Mouse (Mus musculus) MEL (cell line): ENCODE data around the gene Prkag2. TPM values are rescaled to one million over a fixed set of nuclear protein-coding genes. Genes with fewer than 3 reads are reported as not detected.

Source experiments
- DNase-seq: peaks from one replicate; pipeline ENCODE4 v3.0.0; 2011; ENCODE audit warnings: low read depth, low spot score
- H3K27ac ChIP-seq: 2 replicates; pipeline ENCODE4 v1.5.1; 2012; ENCODE audit warnings: low read depth, mild to moderate bottlenecking, control low read depth, low read length, moderate library complexity; ENCODE audit not compliant: control insufficient read depth
- H3K27me3 ChIP-seq, 2 experiments: fragments of 150-350 bp in 1 of 2; sonication (generic) in 1 of 2; 2 replicates each; pipeline ENCODE4 v1.6.1; 2012; ENCODE audit warnings: low read length in 2 of 2, mild to moderate bottlenecking in 2 of 2, improper control_type of control experiment in 1 of 2, moderate library complexity in 1 of 2; ENCODE audit not compliant: insufficient read depth in 2 of 2, control insufficient read depth in 1 of 2
- H3K36me3 ChIP-seq, 2 experiments: 2 replicates each; pipeline ENCODE4 v1.6.1; 2012 to 2014; ENCODE audit warnings: low read length in 2 of 2, improper control_type of control experiment in 1 of 2, inconsistent platforms in 1 of 2, mild to moderate bottlenecking in 1 of 2; ENCODE audit not compliant: insufficient read depth in 2 of 2, control insufficient read depth in 1 of 2
- H3K4me1 ChIP-seq, 2 experiments: fragments of 150-350 bp in 1 of 2; sonication (generic) in 1 of 2; 2 replicates each; pipeline ENCODE4 v1.6.1; 2012; ENCODE audit warnings: low read length in 2 of 2, improper control_type of control experiment in 1 of 2, mild to moderate bottlenecking in 1 of 2; ENCODE audit not compliant: insufficient read depth in 2 of 2, control insufficient read depth in 1 of 2
- H3K4me3 ChIP-seq, 2 experiments: fragments of 150-350 bp in 1 of 2; sonication (generic) in 1 of 2; 2 replicates each; pipeline ENCODE4 v1.5.1; 2012; ENCODE audit warnings: low read depth in 2 of 2, low read length in 2 of 2, mild to moderate bottlenecking in 2 of 2, moderate library complexity in 2 of 2, control low read depth in 1 of 2, improper control_type of control experiment in 1 of 2; ENCODE audit not compliant: control insufficient read depth in 1 of 2, insufficient read depth in 1 of 2
- H3K79me2 ChIP-seq: 2 replicates; pipeline ENCODE4 v1.6.1; 2012; ENCODE audit warnings: mild to moderate bottlenecking, low read length, moderate library complexity; ENCODE audit not compliant: control insufficient read depth, poor library complexity, insufficient read depth
- H3K9ac ChIP-seq: 2 replicates; pipeline ENCODE4 v1.6.1; 2012; ENCODE audit warnings: low read depth, mild to moderate bottlenecking, control low read depth, low read length, moderate library complexity; ENCODE audit not compliant: control insufficient read depth, poor library complexity, severe bottlenecking
- H3K9me3 ChIP-seq: fragments of 150-350 bp; sonication (generic); replicated peaks from 2 replicates; pipeline ENCODE4 v1.6.1; 2012; ENCODE audit warnings: mild to moderate bottlenecking, low read length, improper control_type of control experiment, moderate library complexity; ENCODE audit not compliant: insufficient read depth
- BHLHE40 ChIP-seq: IDR thresholded peaks from 2 replicates; pipeline ENCODE4 v1.6.1; 2012; ENCODE audit warnings: low read depth, mild to moderate bottlenecking, inconsistent platforms, low read length, improper control_type of control experiment, borderline replicate concordance
- CHD2 ChIP-seq: IDR thresholded peaks from 2 replicates; pipeline ENCODE4 v1.6.1; 2011; ENCODE audit warnings: low read length, improper control_type of control experiment
- CTCF ChIP-seq, 3 experiments: IDR thresholded peaks in 2 of 3; conservative IDR thresholded peaks in 1 of 3; 2 replicates each; pipeline ENCODE4 v1.5.1; 2011 to 2012; ENCODE audit warnings: low read length in 3 of 3, low read depth in 2 of 3, mild to moderate bottlenecking in 2 of 3, improper control_type of control experiment in 1 of 3, inconsistent platforms in 1 of 3, mixed read lengths in 1 of 3, moderate library complexity in 1 of 3; ENCODE audit not compliant: control insufficient read depth in 1 of 3, insufficient read depth in 1 of 3, poor library complexity in 1 of 3, severe bottlenecking in 1 of 3
- E2F4 ChIP-seq: IDR thresholded peaks from 2 replicates; pipeline ENCODE4 v1.6.1; 2011; ENCODE audit warnings: low read depth, low read length, improper control_type of control experiment, borderline replicate concordance
- ELF1 ChIP-seq: IDR thresholded peaks from 2 replicates; pipeline ENCODE4 v1.6.1; 2014; ENCODE audit warnings: low read depth, mild to moderate bottlenecking, inconsistent platforms, low read length, improper control_type of control experiment, moderate library complexity
- ETS1 ChIP-seq: IDR thresholded peaks from 2 replicates; pipeline ENCODE4 v1.6.1; 2012; ENCODE audit warnings: low read depth, mild to moderate bottlenecking, inconsistent platforms, low read length, improper control_type of control experiment, moderate library complexity
- GATA1 ChIP-seq: IDR thresholded peaks from 2 replicates; pipeline ENCODE4 v1.6.1; 2011; ENCODE audit warnings: low read depth, low read length, improper control_type of control experiment
- JUND ChIP-seq: IDR thresholded peaks from 2 replicates; pipeline ENCODE4 v1.6.1; 2011; ENCODE audit warnings: low read depth, mild to moderate bottlenecking, improper control_type of control experiment, low read length
- MAFK ChIP-seq: IDR thresholded peaks from 2 replicates; pipeline ENCODE4 v1.6.1; 2011; ENCODE audit warnings: low read depth, mild to moderate bottlenecking, low read length, improper control_type of control experiment, borderline replicate concordance
- MAZ ChIP-seq: IDR thresholded peaks from 2 replicates; pipeline ENCODE4 v1.6.1; 2012; ENCODE audit warnings: low read depth, mild to moderate bottlenecking, inconsistent platforms, low read length, improper control_type of control experiment
- MEF2A ChIP-seq: IDR thresholded peaks from 2 replicates; pipeline ENCODE4 v1.6.1; 2014; ENCODE audit warnings: low read depth, mild to moderate bottlenecking, inconsistent platforms, low read length, improper control_type of control experiment; ENCODE audit not compliant: poor library complexity, insufficient replicate concordance, severe bottlenecking; ENCODE audit errors: extremely low read depth
- MYB ChIP-seq: IDR thresholded peaks from 2 replicates; pipeline ENCODE4 v1.6.1; 2011; ENCODE audit warnings: mild to moderate bottlenecking, low read depth, low read length, improper control_type of control experiment
- NELFE ChIP-seq: IDR thresholded peaks from 2 replicates; pipeline ENCODE4 v1.6.1; 2011; ENCODE audit warnings: low read depth, low read length, improper control_type of control experiment
- NRF1 ChIP-seq: IDR thresholded peaks from 2 replicates; pipeline ENCODE4 v1.6.1; 2014; ENCODE audit warnings: low read depth, mild to moderate bottlenecking, inconsistent platforms, low read length, improper control_type of control experiment, moderate library complexity; ENCODE audit not compliant: poor library complexity, insufficient read depth, severe bottlenecking
- POLR2A ChIP-seq, 2 experiments: IDR thresholded peaks; 2 replicates each; pipeline ENCODE4 v1.6.1; 2011 to 2012; ENCODE audit warnings: low read length in 2 of 2, mild to moderate bottlenecking in 2 of 2, control low read depth in 1 of 2, improper control_type of control experiment in 1 of 2, low read depth in 1 of 2, moderate library complexity in 1 of 2; ENCODE audit not compliant: control insufficient read depth in 1 of 2, insufficient read depth in 1 of 2, poor library complexity in 1 of 2
- POLR2AphosphoS2 ChIP-seq: IDR thresholded peaks from 2 replicates; pipeline ENCODE4 v1.6.1; 2011; ENCODE audit warnings: low read length, improper control_type of control experiment
- RCOR1 ChIP-seq: IDR thresholded peaks from 2 replicates; pipeline ENCODE4 v1.6.1; 2012; ENCODE audit warnings: low read depth, mild to moderate bottlenecking, inconsistent platforms, low read length, improper control_type of control experiment
- SIN3A ChIP-seq: IDR thresholded peaks from 2 replicates; pipeline ENCODE4 v1.6.1; 2012; ENCODE audit warnings: low read length, improper control_type of control experiment, inconsistent platforms
- TAL1 ChIP-seq: IDR thresholded peaks from 2 replicates; pipeline ENCODE4 v1.6.1; 2012; ENCODE audit warnings: mild to moderate bottlenecking, inconsistent platforms, low read length, moderate library complexity, mixed read lengths
- TCF12 ChIP-seq: IDR thresholded peaks from 2 replicates; pipeline ENCODE4 v1.6.1; 2014; ENCODE audit warnings: low read depth, mild to moderate bottlenecking, inconsistent platforms, low read length, improper control_type of control experiment, moderate library complexity
- UBTF ChIP-seq: IDR thresholded peaks from 2 replicates; pipeline ENCODE4 v1.6.1; 2012; ENCODE audit warnings: low read depth, mild to moderate bottlenecking, inconsistent platforms, low read length, improper control_type of control experiment, moderate library complexity, borderline replicate concordance; ENCODE audit not compliant: insufficient read depth
- ZC3H11A ChIP-seq: IDR thresholded peaks from 2 replicates; pipeline ENCODE4 v1.6.1; 2012; ENCODE audit warnings: low read depth, mild to moderate bottlenecking, inconsistent platforms, low read length, improper control_type of control experiment
- ZKSCAN1 ChIP-seq: IDR thresholded peaks from 2 replicates; pipeline ENCODE4 v1.6.1; 2012; ENCODE audit warnings: low read depth, mild to moderate bottlenecking, inconsistent platforms, low read length, improper control_type of control experiment, moderate library complexity
- polyA plus RNA-seq, 2 experiments: library from polyadenylated mRNA; stranded (reverse) in 1 of 2; unstranded in 1 of 2; fragments of >175 nt in 1 of 2; fragments of >200 nt in 1 of 2; gene quantifications; 2 replicates each; pipeline versions ENCODE4 v1.2.1 to v1.2.4; 2012; ENCODE audit warnings: low replicate concordance in 2 of 2, low read depth in 1 of 2; ENCODE audit not compliant: insufficient read length in 2 of 2, insufficient read depth in 1 of 2, missing spikeins in 1 of 2
- total RNA-seq: library from RNA; depleted of rRNA; stranded (reverse); fragments of 300-350 nt; gene quantifications from 2 replicates; pipeline ENCODE4 v1.2.3, GENCODE M21; 2012

Gene Prkag2
- total and polyA plus RNA-seq, 3 experiments, result 8.0 to 27.9 TPM; not detected in 1

GRCm38 (mm10) chr5:24894814-24895213 is 205.6 kb downstream of the Prkag2 start:
- no peaks in the 10 kb centered on the region for H3K9me3 ChIP-seq
- H3K4me1 ChIP-seq, result peaks cover 0 to 7% of the 10 kb centered on the region in 2 experiments; a peak in 3 of 4 replicates
- peak; percentile 51 for DNase-seq
- no peaks in the 10 kb centered on the region for H3K27me3 ChIP-seq
- no peak overlapping the region for H3K4me3 ChIP-seq
- peaks cover 0 to 5% of the 10 kb centered on the region in 2 experiments; a peak in 2 of 4 replicates for H3K36me3 ChIP-seq
- no peak for TF ChIP-seq MAFK
- TF ChIP-seq ZC3H11A, result no peak
- TF ChIP-seq E2F4, result no peak
- TF ChIP-seq SIN3A, result no peak
- no peak for TF ChIP-seq TCF12
- TF ChIP-seq ELF1, result no peak
- no peak for TF ChIP-seq GATA1
- TF ChIP-seq NRF1, result no peak
- no peak for TF ChIP-seq RCOR1
- no peak for TF ChIP-seq POLR2A (IDR thresholded peaks at IDR 0.05; ENCODE audit: control insufficient read depth in 1 of 2, insufficient read depth in 1 of 2, low read depth in 1 of 2, low read length in 2 of 2, poor library complexity in 1 of 2)
- TF ChIP-seq NELFE, result no peak
- no peak for TF ChIP-seq MEF2A
- no peak for TF ChIP-seq CTCF (IDR thresholded peaks at IDR 0.05 in 2 of 3, conservative IDR thresholded peaks at IDR 0.05 in 1 of 3; ENCODE audit: control insufficient read depth in 1 of 3, insufficient read depth in 1 of 3, low read depth in 2 of 3, low read length in 3 of 3, poor library complexity in 1 of 3, severe bottlenecking in 1 of 3)
- TF ChIP-seq CHD2, result no peak
- no peak for TF ChIP-seq UBTF
- no peak for TF ChIP-seq ETS1
- H3K79me2 ChIP-seq, result no peaks in the 10 kb centered on the region
- H3K9ac ChIP-seq, result no peak overlapping the region
- no peak overlapping the region for H3K27ac ChIP-seq

- no peak overlapping the region for H3K9ac ChIP-seq
- TF ChIP-seq BHLHE40 (no peak), ELF1 (no peak), CTCF (IDR thresholded peaks at IDR 0.05 in 2 of 3, conservative IDR thresholded peaks at IDR 0.05 in 1 of 3; ENCODE audit: control insufficient read depth in 1 of 3, insufficient read depth in 1 of 3, low read depth in 2 of 3, low read length in 3 of 3, poor library complexity in 1 of 3, severe bottlenecking in 1 of 3) (no peak), POLR2AphosphoS2 (no peak), RCOR1 (no peak), ZKSCAN1 (no peak), TCF12 (no peak), SIN3A (no peak), MAZ (no peak), JUND (no peak), MYB (no peak), TAL1 (no peak)
Observed at GRCm38 (mm10) chr5:24892461-24892860, 208.0 kb downstream of the Prkag2 start.

More at GRCm38 (mm10) chr5:24892461-24892860, 208.0 kb downstream of the Prkag2 start:
- no peaks in the 10 kb centered on the region for H3K9me3 ChIP-seq
- no peaks in the 10 kb centered on the region for H3K27me3 ChIP-seq
- peaks cover 5 to 9% of the 10 kb centered on the region in 2 experiments; a peak in 3 of 4 replicates for H3K4me1 ChIP-seq
- DNase-seq, result no peak
- H3K79me2 ChIP-seq, result no peaks in the 10 kb centered on the region
- H3K4me3 ChIP-seq, result no peak overlapping the region
- H3K27ac ChIP-seq, result no peak overlapping the region
- H3K36me3 ChIP-seq, result peaks cover 0 to 9% of the 10 kb centered on the region in 2 experiments; a peak in 2 of 4 replicates
